Mouse (Mus musculus): ENCODE measurements at regions not wholly inside any gene's neighbourhood (a gene's known extent, or its start where the extent isn't known, plus 50 kb on each side); places are given as distances from the start of the nearest gene placed in this dataset.

DNA sequence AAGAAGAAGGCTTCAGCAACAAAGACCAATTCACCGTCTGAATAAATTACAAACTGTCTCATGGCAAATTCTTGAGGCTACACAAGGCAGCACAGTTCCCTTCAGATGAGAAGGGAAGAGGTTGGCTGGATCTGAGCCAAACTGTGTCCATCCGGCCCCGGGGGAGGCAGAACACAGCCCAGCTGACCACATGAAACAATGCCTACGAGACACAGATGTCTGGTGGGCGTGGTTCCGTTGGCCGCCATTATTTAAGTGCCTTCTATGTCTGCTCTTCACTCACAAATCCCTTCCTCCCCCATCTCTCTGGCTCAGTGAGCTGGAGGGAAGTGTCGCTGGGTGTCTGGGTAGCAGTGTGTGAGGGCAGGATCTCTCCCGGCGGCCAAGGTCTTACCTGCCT, 127.8 kb upstream of the Irf2bp2 start:
- DNase-seq (ENCODE audit: low spot score in 2 of 2), result peak in 1 of 2 experiments; percentile 44

DNA sequence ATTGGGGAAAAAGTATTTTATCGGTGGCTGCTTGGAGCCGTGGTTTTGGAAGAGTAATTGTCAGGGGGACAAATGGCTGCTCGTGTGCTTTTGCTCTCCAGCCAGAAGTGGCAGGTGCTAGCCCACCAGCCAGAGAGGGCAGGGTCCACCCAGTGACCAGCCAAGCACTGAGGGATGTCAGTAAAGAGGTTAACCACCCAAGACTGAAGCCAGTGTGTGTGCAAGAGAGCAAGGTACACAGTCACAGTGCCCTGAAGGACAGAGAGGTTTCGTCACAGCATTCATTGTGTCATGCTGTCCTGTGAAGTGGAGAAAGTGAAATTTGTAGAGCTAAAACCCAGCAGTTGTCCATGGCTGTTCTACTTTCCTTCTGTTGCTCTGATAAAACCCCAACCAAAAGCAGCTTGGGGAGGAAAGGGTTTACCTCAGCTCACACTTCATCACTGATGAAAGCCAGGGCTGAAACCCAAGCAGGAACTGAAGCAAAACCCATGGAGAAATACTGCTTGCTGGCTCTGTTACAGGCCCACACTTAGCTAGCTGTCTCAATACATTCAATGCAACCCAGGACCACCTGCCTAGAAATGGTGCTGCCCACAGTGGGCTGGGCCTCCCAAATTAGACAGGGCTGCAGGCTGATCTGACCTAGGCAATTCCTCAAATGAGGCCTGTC, 126.8 kb upstream of the Irf2bp2 start:
- no peak for DNase-seq (ENCODE audit: low spot score in 2 of 2)

GRCm38 (mm10) chr8:126719748-126720147, 126.0 kb upstream of the Irf2bp2 start:
- no peak for DNase-seq (ENCODE audit: low spot score in 2 of 2)

- no peak for DNase-seq (ENCODE audit: low spot score in 2 of 2)
These were observed 123.9 kb upstream of the Irf2bp2 start for GRCm38 (mm10) chr8:126717652-126718155.

DNA sequence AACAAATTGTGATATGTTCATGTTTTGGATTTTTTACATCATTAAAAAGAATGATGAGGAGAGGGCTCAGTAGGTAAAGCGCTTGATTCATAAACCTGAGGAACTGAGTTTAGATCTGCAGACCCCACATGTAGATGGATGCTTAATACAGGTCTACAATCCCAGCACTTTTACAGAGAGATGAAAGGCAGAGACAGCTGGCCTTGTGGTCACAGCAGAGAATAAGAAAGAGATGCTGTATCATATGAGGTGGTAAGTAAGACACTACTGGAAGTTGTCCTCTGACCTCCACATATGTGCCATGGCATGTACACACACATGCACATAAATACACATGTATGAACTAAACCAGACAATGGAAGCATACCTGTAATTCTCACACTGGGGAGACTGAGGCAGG, 121.9 kb upstream of the Irf2bp2 start:
- DNase-seq (ENCODE audit: low spot score in 2 of 2), result no peak

- DNase-seq (ENCODE audit: low spot score in 2 of 2), result no peak
These were observed 119.9 kb upstream of the Irf2bp2 start for GRCm38 (mm10) chr8:126713602-126714145.

DNA sequence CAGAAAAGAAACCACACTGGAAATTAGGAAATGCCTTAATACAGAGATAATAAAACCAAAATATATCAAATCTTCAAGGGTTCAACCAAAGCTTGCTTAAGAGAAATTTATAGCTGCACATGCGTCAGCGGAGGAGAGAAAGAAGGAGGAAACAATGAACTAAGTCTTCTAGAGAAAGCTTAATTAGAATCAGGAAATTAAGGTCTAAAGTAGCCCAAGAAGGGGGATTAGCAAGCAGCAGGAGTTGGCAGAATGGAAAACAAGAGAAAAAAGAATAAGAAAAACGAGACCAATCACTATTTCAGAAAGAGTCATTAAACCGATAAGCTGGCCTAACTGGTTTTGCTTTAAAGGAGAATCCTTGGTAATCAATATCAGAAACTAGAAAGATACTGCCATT, 119.4 kb upstream of the Irf2bp2 start:
- DNase-seq (ENCODE audit: low spot score in 2 of 2), result no peak

- DNase-seq (ENCODE audit: low spot score in 2 of 2), result no peak
These were observed 119.0 kb upstream of the Irf2bp2 start for GRCm38 (mm10) chr8:126712749-126713148.

DNA sequence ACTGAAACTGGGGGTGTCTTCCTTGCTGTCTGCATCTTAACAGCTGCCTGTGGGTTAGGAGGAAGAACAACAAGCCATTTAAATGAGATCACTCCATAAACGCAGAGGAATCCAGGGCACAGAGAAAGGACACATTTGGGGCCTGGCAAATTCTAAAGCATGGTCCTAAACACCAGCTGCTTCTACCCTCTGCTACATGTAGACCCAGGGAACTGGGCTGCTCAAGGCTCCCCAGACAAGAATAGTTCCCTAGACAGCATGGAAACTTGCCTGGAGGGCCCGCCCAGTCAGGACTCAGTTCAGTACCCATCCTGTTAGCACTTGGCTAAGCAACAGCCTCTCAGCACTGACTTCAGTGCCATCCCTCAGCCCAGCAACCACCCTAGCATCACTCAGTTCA, 115.2 kb upstream of the Irf2bp2 start:
- DNase-seq (ENCODE audit: low spot score in 2 of 2), result no peak

GRCm38 (mm10) chr8:126707300-126707902, 113.6 kb upstream of the Irf2bp2 start:
- DNase-seq (ENCODE audit: low spot score in 2 of 2), result no peak

DNA sequence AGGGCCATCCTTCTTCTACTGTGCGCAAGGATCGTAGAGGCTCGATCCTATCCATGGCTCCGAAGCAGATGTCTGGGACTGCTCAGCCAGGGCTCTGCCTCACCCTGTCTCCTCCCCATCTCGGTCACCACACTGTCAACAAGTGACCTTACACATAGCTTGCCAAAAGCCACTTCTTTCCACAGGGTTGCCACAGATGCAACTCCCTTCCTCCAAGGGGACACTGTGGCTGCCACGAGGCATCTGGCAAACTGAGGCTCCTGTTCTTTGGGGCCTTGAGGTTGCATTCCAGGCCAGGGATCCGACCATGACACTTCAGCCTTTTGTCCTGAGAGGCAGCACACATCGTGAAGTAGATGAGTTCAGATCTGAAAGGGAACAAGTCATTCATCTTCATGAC, 112.5 kb upstream of the Irf2bp2 start:
- no peak for DNase-seq (ENCODE audit: low spot score in 2 of 2)

DNA sequence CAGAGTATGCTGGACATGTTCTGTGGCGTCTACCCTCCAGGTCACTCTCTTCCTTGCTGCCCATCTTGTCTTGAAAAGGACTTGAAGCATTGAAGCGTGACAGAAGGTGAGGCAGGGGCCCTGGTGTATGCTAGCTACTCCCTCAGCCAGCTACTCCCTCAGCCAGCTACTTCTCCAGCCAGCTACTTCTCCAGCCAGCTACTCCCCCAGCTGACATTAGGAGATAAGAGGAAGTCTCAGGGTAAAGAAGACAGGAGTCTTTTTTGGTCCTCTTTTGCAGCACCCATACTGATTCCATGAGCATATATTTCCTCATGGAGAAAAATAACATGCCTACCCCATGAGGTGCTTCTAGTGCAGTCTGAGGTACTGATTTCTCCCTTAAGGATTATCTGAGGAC, 111.6 kb upstream of the Irf2bp2 start:
- no peak for DNase-seq (ENCODE audit: low spot score in 2 of 2)

DNA sequence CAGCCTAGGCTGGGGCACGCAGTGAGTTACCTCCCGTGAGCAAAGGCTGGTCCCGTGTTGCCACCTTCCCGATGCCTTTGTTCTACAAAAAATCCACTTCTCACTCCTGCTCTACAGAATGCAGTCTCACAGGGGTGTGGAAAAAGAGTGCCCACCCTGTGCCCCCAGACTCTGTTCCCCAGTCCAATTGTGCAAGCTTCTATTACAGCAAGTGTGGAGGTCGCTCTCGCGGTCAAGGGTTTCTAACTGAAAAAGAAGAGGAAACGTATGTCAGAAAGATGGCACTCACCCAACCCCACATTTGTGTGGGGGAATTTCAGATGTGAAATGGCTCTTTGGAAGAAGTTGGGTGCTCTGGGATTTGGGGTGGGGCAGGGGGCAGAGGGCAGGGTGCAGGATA, 110.9 kb upstream of the Irf2bp2 start:
- no peak for DNase-seq (ENCODE audit: low spot score in 2 of 2)

GRCm38 (mm10) chr8:126703546-126703945, 109.8 kb upstream of the Irf2bp2 start:
- no peak for DNase-seq (ENCODE audit: low spot score in 2 of 2)

DNA sequence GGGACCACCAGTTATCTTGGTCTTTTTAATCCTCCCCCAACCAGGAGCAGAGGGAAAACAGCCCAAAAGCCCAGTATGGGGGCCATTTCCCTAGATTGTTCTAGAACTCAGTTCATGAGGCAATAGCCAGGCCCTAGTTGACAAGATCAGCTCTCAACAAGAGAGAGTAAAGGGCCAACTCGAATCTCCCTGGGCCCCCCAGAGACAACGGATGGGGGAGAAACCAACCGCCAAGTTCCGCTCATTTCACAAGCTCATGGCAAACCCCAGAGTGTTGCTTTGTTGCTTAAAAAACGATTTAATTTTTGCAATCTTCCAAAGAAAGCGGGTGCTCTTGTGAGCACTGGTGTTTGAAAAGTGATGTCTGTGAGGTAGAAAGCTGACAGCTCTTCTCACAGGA, 108.5 kb upstream of the Irf2bp2 start:
- no peak for DNase-seq (ENCODE audit: low spot score in 2 of 2)

DNA sequence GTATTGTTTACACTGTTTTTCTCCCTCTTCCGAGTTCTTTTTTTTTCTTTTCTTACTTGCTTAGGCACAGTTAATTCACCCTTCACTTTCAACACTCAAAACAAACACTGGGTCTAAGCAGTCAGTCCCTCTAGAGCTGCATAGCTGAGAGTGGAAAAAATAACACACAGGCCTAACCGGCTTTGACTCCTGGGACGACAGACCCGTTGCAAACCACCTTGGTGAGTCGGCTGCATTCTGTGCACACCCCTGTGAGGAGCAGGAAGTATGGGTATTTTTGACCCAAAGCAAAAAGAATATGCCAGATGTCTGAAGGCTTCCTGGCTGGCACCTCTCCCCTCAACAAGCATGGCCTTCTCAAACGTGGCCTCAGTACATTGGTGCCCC, 105.6 kb upstream of the Irf2bp2 start:
- no peak for DNase-seq (ENCODE audit: low spot score in 2 of 2)

DNA sequence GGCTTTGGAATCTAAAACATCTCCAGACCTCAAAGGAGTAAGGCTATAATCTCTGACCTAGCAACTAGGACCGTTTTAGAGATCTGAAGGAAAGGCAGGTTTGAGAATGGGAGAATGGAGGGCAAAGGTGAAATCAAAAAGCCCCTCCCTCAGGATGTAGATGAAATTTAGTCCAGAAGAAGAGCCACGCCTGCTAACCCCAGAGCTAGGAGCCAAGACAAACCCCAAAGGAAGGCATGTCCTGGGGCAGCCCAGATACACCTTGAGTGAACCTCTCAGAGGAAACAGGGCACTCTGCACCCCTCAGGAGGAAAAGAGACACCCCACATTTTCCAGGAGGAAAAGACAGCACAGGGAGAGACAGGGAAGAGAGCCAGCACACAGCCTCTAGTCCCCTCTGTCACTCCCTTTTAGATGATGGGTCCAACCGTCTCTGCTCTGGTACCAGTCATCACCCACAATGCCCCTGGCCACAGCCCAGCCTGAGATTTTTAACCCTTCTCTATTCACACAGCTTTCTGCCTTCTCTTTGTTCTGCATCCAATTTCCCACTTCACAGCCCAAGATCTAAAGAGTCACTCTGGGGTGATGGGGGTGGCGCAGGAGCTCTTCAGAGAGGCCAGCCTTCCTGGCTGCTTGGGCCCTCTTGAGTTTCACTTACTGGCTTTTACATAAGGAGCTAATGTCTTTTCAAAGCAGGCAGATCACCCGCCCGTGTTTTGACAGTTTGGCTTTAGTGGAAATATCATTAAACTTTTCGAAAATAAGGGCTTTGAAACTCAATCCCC, 105.0 kb upstream of the Irf2bp2 start:
- DNase-seq (ENCODE audit: low spot score in 2 of 2), result no peak

DNA sequence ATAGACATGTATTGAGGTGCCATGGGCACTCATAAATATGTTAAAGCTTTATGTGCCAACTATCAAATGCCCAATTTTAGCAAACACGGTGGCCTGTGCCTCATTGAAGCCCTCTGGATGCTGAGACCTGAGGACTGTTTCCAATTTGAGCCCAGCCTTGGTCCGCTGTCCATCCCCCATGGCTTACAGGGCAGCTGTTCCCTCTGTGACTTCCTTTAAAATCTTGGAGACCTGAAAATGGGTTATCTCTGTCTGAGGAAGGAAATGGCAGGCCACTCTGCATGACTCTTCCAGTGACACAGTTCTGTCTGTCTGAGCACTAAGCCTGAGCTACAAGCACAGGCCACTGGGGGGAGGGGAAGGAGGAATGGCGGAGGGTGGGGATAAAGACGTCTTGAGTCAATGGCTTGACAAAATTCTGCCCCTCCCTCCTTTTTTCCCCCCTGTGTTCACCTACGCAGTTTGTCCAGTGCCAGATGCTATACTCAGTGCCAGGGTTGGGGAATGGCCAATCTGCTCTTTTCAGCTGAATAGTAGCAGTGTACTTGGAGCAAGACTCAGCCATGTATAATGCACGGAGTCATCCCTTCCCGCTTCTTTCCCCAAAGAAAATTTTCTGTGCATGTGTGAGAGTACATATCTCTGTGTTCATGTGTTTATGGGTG, 102.7 kb upstream of the Irf2bp2 start:
- DNase-seq (ENCODE audit: low spot score in 2 of 2), result no peak

- DNase-seq (ENCODE audit: low spot score in 2 of 2), result peak in 1 of 2 experiments; percentile 39
These were observed 100.6 kb upstream of the Irf2bp2 start for GRCm38 (mm10) chr8:126694370-126694769.

DNA sequence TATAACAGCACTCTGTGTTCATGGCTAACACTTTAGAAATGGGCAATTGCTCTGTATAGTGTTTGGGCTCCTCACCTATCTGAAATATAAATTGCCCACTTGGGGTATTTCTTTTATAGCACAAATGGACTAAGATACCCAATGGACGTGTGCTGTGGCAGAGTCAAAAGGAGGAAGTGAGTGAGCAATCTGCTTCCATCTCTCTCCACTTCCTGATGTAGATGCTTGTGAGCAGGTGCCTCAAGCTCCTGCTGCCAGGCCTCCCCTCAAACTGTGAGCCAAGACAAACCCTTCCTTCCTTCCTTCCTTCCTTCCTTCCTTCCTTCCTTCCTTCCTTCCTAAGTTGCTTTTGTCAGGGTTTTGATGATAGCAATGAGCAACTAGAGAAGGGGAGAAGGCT, 99.9 kb upstream of the Irf2bp2 start:
- no peak for DNase-seq (ENCODE audit: low spot score in 2 of 2)

DNA sequence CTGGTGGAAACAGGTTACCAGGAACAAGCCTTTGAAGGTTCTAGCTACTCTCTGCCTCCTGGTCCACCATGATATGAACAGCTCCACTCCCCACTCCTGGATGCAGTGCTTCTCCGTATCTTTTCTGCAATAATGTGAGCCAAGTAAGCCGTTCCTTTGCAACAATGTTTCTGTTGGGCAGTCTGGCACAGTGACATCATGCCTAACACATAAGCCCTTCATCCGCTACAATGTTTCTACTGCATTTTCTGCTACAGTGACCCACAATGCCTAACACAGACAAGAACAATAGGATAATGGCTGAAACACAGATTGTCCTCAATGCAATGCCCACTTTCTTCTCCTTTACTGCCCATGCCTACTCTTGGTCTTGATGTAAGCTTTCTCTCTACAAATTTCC, 98.9 kb upstream of the Irf2bp2 start:
- DNase-seq (ENCODE audit: low spot score in 2 of 2), result no peak
